Mouse (Mus musculus) cerebellum, adult 9-11 months (tissue): ENCODE data around the gene Kcnh8.

ENCODE experiments used
- DNase-seq: peaks from one replicate; pipeline ENCODE4 v3.0.0; 2022

The Kcnh8 gene

GRCm38 (mm10) chr17:52602093-52602780 lies at the start of gene Kcnh8:
Gene Kcnh8 (plus strand): TSS chr17:52602709.
- DNase-seq, result no peak

GRCm38 (mm10) chr17:52559961-52560720 lies 42.4 kb upstream of the Kcnh8 start:
- DNase-seq, result peak; percentile 22

DNA sequence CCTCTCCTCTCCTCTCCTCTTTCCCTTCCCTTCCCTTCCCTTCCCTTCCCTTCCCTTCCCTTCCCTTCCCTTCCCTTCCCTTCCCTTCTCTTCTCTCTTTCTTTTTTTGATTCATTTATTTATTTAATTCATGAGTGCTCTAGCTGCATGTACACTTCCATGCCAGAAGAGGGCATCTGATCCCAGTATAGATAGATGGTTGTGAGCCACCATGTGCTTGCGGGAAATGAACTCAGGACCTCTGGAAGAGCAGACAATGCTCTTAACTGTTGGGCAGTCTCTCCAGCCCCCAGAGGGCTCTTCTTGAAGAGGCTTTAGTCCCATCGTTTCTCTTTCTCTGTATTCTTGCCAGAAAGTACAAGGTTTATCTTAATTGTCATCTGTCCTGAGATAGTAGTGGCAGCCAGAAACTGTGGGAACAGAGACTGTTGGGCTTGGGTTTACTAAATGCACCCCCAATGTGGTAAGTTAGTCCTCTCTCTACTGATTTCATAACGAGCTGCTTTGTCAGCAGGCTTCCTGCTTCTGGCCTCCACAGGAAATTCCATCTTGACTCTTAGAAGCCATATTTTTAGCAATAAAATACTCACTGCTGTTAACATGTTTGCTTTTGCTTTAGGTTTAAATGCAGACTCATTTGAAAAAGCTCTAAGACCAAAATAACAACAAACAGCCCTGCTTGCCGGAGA lies 36.9 kb upstream of the Kcnh8 start:
- no peak for DNase-seq

DNA sequence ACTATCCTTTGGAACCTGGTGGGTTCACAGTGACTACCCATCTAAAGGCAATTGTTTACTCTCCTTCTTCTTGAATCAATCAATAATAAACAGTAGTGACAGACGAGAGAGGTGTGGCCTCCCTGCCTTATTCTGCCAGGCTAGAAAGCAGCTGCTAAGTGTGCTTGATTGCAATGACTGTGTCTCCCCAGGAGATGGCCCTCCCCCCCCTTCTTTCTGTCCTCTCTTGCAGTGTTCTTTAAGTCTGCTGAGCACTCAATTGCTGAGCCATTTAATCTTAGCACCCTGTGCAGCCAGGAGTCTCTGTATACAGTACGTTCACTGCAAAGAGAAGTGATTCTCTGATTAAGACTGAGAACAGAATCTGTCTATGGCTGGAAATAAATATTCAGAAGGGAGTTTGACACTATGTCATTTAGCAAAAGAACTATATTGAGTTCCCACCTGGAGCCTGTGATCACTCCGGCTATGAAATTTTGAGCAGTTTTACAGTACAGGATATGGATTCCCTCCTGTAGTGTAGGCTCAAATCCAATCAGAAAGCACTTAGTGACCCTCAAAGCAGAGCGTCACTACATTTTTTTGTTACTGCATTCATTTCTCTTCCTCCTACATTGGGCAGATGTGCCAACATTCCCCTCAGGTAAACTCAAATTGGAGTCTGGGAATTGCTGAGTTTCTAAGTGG lies 32.8 kb upstream of the Kcnh8 start:
- no peak for DNase-seq

DNA sequence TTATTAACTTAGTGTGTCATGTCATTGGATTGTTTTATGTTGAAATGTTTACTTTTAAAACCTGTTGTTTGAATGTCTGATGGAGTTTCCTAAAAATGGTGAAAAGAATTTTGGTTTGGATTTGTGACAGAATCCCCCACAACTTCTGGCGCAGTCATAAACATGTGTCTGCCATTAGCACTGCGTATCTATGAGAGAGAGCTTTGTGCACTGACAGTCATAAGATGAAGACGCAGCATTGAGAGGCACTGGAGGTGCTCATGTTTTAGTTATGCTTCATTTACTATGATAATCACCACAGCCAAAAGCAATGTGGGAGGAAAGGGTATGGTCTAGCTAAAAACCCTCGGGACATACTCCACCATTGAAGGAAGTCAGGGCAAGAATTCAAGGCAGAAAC lies 30.3 kb upstream of the Kcnh8 start:
- DNase-seq, result no peak

- no peak for DNase-seq
These were observed 10.9 kb upstream of the Kcnh8 start for GRCm38 (mm10) chr17:52591503-52592194.

DNA sequence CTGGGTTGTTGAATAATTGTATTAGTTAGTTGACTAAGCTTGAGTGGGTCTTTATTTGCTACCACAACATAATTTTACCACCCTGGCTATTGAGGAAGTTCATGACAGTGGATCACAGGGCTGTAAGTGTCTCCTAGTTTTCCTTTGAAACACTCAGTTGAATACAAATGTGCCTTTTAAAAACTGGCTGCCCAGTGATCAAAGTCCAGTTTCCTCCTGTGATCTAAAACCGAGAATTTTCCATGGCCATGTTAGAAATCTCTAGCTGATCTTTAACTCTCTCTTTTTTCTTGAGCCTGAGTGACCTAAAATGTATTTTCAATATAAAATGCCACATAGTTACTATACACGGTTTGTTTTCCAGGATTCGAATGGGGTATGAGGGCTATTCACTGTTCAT lies 3.4 kb upstream of the Kcnh8 start:
- DNase-seq, result no peak

- DNase-seq, result peak; percentile 2
These were observed 1.6 kb upstream of the Kcnh8 start for GRCm38 (mm10) chr17:52600882-52601371.

- DNase-seq, result no peak
These were observed 267 bp downstream of the Kcnh8 start for GRCm38 (mm10) chr17:52602781-52603170.

GRCm38 (mm10) chr17:52603411-52603810 lies 902 bp downstream of the Kcnh8 start:
- no peak for DNase-seq

GRCm38 (mm10) chr17:52611382-52611781 lies 8.9 kb downstream of the Kcnh8 start:
- DNase-seq, result no peak

DNA sequence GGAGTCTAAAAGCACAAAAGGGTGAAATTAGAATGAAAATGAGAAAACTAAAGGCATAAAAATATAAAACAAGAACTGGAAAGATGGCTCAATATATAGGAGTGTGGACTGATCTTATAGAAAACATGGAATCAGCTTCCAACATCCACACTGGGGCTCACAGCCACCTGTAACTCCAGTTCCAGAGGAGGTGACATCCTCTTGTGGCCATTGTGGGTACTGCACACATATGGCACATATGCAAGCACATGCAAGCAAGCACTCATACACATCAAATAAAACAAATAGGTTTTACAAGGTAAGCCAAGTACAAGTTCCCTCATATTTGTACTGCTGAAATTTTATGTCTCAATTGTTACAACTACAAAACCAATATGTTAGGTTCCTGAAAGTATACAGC lies 46.7 kb downstream of the Kcnh8 start:
- DNase-seq, result no peak

DNA sequence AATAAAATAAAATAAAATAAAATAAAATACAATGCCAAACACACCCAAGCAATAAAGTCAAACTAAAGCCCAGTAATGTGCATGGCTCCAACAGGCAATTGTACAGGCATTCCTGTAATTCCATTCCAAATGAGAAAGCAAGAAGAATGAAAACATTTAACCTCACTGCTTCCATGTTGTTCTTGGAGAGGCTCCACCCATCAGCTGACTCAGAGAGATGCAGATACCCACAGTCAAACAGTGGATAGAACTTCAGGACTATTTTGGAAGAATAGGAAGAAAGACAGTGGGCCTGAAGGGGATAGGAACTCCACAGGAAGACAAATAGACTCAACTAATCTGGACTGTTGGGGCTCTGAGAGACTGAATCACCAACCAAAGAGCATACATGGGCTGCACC lies 89.5 kb downstream of the Kcnh8 start:
- DNase-seq, result no peak

DNA sequence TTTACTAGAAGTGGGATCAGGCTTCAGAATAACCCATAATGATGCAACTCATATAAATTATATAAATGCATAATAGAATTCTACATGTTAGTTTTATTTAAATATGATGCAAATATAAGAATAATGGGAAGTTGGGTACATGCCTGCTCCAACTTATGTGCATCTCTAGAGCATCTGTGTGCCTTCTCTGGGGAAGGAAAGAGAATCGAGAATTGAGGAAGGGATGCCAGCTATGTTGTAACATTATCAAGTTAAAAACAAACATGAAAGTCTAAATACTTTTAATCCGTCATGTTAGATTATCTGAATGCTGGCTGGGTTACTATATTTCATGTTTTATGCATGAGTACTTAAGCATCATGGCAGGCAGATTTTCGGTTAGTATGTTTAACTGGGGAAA lies 99.4 kb downstream of the Kcnh8 start:
- DNase-seq, result no peak

DNA sequence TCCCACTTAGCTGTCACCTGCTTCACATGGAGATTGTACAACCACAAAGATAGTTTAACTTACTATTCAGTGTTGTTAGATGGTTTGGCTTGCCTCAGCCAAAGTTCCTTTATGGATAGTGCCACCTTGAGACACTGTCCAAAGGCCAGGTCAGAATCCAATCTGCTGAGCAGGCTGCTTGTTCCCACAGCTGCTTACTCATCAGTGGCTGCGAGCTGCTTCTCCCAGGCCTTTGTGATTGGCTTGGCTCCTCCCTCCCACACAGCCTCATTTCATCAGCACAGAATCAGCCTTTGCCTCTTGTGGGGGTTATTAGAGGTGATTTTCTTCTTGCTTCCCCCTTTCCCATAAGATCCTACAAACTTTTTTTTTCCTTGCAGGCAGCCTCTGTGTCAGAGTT lies 109.8 kb downstream of the Kcnh8 start:
- DNase-seq, result no peak

GRCm38 (mm10) chr17:52722214-52722613 lies 119.7 kb downstream of the Kcnh8 start:
- DNase-seq, result no peak

DNA sequence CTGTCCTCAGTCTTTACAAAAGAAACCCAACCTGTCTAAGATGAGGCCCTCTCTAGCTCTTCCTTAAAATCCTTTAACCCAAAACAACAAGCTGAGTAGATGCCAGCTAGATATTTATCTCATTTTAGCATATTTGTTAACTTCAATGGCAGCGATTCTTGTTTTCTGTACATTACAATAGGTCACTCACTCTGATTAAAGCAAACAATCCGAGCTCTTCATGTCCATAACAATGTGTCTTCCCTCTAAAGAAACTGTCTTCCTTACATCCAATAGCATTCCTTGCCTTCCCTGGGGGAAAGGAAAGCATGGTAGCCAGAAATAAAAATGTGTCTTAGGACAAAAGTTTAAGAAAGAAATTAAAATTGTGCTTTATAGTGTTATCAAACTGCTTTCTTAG lies 126.3 kb downstream of the Kcnh8 start:
- DNase-seq, result no peak

- no peak for DNase-seq
These were observed 135.9 kb downstream of the Kcnh8 start for GRCm38 (mm10) chr17:52738436-52738835.

- no peak for DNase-seq
These were observed 185.6 kb downstream of the Kcnh8 start for GRCm38 (mm10) chr17:52788151-52788550.

- no peak for DNase-seq
These were observed 202.0 kb downstream of the Kcnh8 start for GRCm38 (mm10) chr17:52804463-52804862.

DNA sequence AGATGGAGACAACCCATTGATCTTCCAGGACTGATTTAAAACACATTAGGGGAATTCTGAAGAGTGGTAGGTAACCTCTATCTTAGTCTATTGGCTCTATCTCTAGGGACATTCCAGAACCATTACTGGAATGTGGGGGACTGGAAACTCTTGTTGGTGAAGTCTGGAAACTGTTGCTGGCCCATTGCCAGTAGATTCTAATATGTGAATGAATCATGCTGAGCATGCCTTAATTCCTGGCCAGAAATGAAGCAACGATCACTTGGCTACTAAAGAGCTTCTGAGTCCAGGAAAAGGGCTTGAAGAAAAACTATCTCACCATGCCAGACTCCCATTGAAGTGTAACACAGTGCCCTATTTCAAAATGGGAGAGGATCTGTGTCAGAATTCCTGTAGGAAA lies 208.3 kb downstream of the Kcnh8 start:
- DNase-seq, result no peak

- DNase-seq, result no peak
These were observed 216.5 kb downstream of the Kcnh8 start for GRCm38 (mm10) chr17:52819007-52819406.

DNA sequence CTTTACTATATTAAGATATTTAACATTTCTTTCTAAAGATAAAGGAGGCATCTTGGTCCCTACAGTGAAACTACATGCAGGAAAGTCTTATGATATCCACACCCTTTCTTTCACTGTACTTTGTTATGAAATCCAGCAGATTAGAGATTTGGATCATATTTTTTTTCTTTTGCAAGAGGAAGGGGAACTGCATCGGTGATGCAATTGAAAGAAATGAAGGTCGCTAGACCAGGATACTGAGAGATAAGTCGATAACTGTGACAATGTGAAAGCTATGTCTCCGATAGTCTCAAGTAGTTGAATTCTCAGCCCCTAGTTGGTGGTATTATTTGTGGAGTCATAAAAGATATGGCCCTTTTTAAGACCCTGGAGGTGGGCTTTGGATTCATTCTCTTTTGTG lies 227.2 kb downstream of the Kcnh8 start:
- no peak for DNase-seq
